Mouse (Mus musculus) CD4-positive naive resting alpha-beta T cell, adult 76 days (primary cell): ENCODE results near the gene Sag. TPM values are rescaled to one million over a fixed set of nuclear protein-coding genes. Genes with fewer than 3 reads are reported as not detected.

ENCODE experiments used
- total RNA-seq: library from RNA; stranded (reverse); gene quantifications from one replicate; pipeline ENCODE4 v1.2.4, GENCODE M21; 2023

Gene Sag
- total RNA-seq, result 9.5 TPM

DNA sequence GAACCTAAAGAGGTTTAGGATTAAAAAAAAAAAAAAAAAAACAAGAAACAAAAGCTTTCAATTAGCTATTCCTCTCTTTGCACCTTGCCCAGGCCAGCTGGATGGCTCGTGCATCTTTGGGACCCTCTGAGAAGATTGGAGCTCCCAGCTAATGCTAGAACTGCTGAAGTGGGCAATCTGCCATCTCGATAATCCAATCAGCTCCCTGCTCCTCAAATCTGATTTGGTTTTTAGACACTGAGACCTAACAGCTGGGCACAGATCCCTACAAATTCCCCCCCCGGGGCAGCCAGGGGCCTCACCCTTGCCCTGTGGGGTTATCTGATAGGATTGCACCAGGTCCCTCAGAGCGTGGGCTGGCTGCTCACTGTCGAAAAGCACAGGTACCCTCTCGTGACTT lies at the start of gene Sag:
Gene Sag (plus strand): TSS at position 105 of the 400 bp plus-strand sequence.

DNA sequence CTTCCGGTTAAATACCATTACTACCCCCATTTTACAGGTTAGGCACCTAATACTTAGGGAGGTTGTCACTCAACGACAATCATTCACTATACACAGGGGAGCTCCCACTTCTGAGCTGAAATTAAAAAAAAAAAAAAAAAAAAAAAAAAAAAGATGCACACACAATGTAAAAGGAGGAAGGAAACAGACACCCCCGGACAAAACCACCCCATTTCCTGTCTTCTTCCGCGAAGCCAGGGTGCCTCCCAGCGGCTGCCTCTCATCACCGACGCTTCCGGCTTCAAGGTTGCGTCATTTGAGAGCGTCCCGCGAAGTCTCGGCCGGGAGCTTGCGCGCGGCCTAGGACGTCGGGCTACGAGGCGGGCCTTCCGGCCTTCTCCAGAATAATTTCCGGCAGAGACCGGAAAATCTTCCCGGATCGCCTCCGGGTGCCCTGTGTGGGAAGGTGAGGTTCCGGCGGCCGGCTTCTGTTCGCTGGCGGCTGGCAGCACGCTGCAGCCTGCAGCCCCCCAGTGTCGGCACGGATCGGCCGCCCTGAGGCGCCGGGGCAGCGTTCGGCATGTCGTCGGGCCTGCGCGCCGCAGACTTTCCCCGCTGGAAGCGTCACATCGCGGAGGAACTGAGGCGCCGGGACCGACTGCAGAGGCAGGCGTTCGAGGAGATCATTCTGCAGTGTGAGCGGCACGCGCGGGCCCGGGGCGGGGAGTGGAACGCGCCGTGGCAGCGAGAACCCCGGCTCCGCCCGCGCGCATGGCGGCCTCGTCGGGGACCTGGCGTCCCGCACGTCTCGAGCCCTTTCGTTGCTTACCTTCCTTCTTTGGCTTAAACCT lies 47.6 kb upstream of the Sag start, which contains the start of gene Atg16l1:
Gene Atg16l1 (plus strand): TSS at position 230 of the 830 bp plus-strand sequence.

DNA sequence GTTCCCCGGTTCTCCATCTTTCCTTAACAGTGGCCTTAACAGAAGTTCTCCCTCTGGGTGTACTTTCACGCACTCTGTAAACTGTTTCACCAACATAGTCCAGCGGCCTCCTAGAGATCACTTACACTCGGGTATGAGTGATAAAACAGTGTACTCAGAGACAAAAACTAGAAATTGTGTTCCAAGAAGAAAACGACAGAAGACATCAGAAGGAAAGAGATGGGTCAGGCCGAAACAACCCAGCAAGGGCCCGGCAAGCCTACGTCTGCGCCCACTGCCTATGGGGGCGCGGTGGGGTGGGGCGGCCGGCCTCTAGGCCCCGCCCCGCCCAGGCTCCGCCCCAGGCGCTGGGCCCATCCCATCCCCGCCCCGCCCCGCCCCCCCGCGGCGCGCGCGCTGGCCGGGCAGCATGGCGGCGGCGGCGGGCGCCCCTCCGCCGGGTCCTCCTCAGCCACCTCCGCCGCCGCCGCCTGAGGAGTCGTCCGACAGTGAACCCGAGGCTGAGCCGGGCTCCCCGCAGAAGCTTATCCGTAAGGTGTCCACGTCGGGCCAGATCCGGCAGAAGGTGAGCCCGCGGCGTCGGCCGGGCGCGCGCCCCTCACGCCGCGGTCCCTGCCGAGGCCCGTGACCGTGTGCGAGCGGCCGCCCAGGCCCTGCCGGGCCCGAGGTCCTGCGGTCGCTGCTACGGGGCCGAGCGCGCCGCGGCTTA lies 49.6 kb downstream of the Sag start, which contains the start of gene Dgkd:
Gene Dgkd (plus strand): TSS at position 396 of the 709 bp plus-strand sequence.

Other genes starting within 250 kb of the Sag start
- gene Ngef, start 229.8 kb upstream of the Sag start, total RNA-seq, result not detected
- gene Inpp5d, start 183.4 kb upstream of the Sag start, total RNA-seq, result 276 TPM
- gene Atg16l1, start 47.8 kb upstream of the Sag start, total RNA-seq, result 112 TPM
- 267 TPM for gene Dgkd, start 49.6 kb downstream of the Sag start, total RNA-seq
- gene Usp40, start 204.9 kb downstream of the Sag start, total RNA-seq, result 21.5 TPM